Mouse (Mus musculus) left cerebral cortex, adult 18-20 months (tissue): ENCODE data around the gene Map6d1. TPM values are rescaled to one million over a fixed set of nuclear protein-coding genes. Genes with fewer than 3 reads are reported as not detected.

ENCODE experiments used
- DNase-seq, 2 experiments: peaks; one replicate each; pipeline ENCODE4 v3.0.0; 2021 to 2022; ENCODE audit warnings: low spot score in 2 of 2, mixed read lengths in 1 of 2
- total RNA-seq, 2 experiments: library from RNA; stranded (reverse); gene quantifications; 2 replicates each; pipeline ENCODE4 v1.2.3; 2021

Gene Map6d1
- total RNA-seq, 2 experiments from 2014 or later: 34.4 to 39.4 TPM

DNA sequence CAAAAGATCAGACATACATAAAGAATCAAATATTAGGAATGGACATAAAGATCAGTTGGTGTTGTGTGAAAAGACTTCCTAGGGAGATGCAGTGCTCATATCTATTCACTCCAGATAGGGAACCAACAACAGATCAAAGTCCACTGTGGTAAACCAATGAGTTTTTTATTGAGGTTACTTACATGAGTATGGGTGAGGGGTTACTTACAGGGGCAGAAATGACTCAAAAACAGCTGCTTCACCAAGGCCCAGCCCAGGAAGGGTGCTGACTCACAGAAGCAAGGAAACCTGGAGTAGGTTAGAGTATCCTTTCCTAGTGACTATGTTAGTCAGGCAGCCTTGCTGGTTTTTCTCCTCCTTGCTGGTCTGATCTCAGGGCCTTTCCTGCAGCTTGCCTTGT is 49.1 kb downstream of the Map6d1 start:
- no peak for DNase-seq

DNA sequence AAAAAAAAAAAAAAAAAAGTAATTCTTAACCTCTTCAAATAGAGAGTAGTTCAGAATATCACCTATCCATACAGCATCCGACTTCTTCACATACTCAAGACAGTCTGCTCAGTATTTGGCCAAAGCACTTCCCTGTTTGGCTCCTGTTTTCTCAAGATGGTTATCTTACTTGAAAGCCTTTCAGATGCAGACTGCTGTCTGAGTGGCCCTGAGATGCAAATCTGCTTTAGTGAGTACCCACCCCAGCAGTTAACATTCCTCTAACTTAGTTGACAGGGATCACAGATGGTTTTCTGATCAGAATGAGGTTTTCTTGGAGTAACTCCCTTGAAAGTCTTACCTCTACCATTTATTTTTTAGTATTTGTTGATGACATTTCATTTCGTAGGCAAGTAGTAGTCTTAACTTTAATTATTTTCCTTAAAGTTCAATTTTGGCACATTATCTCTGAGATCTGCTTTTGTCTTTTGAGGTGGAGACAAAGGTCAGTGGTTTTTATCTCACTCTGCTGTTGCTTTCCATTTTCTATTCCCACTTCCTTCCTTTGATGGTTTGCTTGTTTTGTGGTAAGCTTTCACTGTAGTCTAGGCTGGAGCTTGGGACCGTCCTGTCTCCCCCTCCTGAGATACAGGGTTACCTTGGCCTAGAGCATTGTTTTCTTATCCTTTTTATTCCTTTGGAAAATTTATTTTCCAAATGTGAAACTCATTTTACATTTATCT is 49.8 kb downstream of the Map6d1 start:
- no peak for DNase-seq

- DNase-seq: peak; percentile 26 to 39
These were observed 55.8 kb downstream of the Map6d1 start for GRCm38 (mm10) chr16:20185368-20185767.

Other genes starting within 250 kb of the Map6d1 start
- 10 to 100 TPM; 74.9 to 76.1 TPM for gene Klhl24, start 143.8 kb downstream of the Map6d1 start, total RNA-seq
- 10 to 100 TPM; 28.6 to 33.3 TPM for gene Yeats2, start 100.3 kb downstream of the Map6d1 start, total RNA-seq
- gene Parl, start 61.0 kb upstream of the Map6d1 start, total RNA-seq: 10 to 100 TPM; 47.9 to 53.6 TPM
- gene Cyp2ab1, start 84.0 kb upstream of the Map6d1 start, total RNA-seq: not detected
- 100 to 1,000 TPM; 208 to 216 TPM for gene Abcc5, start 185.0 kb upstream of the Map6d1 start, total RNA-seq